Mouse (Mus musculus) bone marrow, adult 2 months (tissue): Measurements from ENCODE around the gene Fars2.

Experiments used
- CTCF ChIP-seq: fragments of 200-500 bp; IDR thresholded peaks from 2 replicates; pipeline ENCODE4 v1.5.1; 2011; ENCODE audit warnings: low read length, control low read depth; ENCODE audit not compliant: control insufficient read depth, insufficient read depth
- POLR2A ChIP-seq: fragments of 200-500 bp; IDR thresholded peaks from 2 replicates; pipeline ENCODE4 v1.6.1; 2011; ENCODE audit warnings: low read depth, mild to moderate bottlenecking, control low read depth, low read length, borderline replicate concordance; ENCODE audit not compliant: control insufficient read depth

DNA sequence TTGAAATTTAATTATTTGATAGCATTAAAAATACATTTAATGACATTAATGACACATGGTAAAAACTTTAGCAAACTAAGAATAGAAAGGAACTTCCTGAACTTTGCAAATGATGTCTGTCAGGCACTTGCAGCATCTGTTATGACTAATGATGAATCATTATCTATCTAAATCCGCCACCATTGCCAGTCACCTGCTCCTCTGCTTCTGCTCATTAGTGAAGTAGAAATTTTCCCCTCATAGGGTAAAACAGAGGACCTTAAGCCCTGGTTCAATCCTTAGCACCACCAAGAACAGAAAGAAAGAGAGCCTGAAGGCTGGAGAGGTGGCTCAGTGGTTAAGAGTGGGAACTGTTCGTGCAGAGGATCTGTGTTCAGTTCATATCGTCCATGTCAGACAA lies 93.8 kb downstream of the Fars2 start:
- TF ChIP-seq POLR2A: no peak
- no peak for TF ChIP-seq CTCF
